Mouse (Mus musculus) naive thymus-derived CD4-positive, alpha-beta T cell, adult 2 months (primary cell): Measurements from ENCODE around the gene Klhl7.
"Not testable (repeated sequence)": the region's sequence is repeated elsewhere in the genome, so short reads cannot be mapped to it uniquely, and the experiment has no call there.

Experiments
- DNase-seq: peaks from one replicate; pipeline ENCODE4 v3.0.0-alpha.2; 2011; ENCODE audit warnings: low read depth

Gene Klhl7

GRCm38 (mm10) chr5:24095393-24095792, 5.0 kb upstream of the Klhl7 start:
- no peak for DNase-seq

- no peak for DNase-seq
Measured at GRCm38 (mm10) chr5:24095881-24096280, 4.5 kb upstream of the Klhl7 start.

DNA sequence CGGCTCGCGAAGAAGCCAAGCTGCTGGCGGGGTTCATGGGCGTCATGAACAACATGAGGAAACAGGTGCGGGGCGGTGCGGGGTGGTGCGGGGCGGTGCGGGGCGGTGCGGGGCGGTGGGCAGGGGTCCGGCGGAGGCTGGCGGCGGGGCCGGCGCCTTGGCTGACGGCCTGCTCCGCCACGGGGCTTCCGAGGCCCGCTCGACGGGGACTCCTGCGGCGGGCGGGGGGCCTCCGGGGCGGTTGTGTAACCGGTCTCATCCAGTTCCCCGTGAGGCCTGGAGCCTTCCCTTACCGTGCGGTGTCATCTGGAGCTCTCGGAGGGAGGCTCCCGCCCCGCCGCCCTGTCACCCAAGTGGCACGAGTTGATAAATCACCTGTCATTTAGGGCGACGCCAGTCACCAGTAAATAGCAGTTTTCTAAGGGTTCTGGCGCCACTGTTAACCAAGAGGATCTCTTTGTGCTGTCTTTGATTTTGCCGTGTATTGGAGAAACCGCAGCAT, 456 bp downstream of the Klhl7 start:
- DNase-seq = peak; percentile 69

GRCm38 (mm10) chr5:24101446-24102140, 1.2 kb downstream of the Klhl7 start:
- no peak for DNase-seq

DNA sequence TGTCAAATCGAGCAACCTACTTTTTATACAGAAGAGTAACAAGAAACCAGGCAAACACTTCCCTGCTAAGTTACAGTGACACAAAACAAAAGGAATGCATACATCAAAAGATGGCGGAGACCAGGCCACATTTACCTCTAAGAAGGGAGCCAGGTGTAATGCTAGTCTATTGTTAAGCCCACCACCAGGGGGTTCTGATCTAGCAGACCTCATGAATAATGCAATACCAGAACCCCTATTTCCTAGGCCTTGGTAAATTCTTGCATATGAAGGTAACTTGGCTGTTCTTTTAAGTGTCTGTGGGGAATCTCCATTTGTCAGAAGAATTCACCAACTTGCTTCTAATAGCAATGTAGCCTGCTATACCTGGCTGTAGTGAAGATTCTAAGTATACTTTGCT, 2.8 kb downstream of the Klhl7 start:
- not testable (repeated sequence) for DNase-seq

GRCm38 (mm10) chr5:24103841-24104240, 3.4 kb downstream of the Klhl7 start:
- DNase-seq = no peak

DNA sequence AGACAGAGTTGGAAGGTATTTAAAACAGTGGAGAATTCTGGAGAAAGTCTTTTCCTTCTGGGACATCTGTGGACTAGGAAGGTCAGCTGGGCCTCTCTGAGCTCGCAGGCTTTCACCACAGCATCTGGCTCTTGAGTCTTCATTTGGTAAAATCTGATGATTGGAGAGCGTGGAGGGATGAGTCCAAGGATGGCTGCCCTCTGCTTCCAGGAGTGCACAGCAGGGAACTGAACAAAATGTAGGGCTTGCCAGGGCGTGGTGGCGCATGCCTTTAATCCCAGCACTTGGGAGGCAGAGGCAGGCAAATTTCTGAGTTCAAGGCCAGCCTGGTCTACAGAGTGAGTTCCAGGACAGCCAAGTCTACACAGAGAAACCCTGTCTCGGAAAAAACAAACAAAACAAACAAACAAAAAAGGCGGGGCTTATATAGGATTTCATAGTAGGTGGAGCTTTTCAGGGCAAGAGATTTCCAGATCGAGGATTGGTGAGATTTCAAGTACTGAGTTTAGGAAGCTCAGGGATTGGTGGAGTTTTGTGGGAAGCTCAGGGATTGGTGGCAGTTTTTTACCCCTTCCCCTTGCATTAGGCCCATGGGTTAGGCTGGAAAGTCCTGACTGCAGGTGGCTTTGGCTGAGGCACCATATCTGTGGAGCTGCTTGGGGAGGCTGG, 6.8 kb downstream of the Klhl7 start:
- DNase-seq = no peak

GRCm38 (mm10) chr5:24107740-24108098, 7.3 kb downstream of the Klhl7 start:
- no peak for DNase-seq

DNA sequence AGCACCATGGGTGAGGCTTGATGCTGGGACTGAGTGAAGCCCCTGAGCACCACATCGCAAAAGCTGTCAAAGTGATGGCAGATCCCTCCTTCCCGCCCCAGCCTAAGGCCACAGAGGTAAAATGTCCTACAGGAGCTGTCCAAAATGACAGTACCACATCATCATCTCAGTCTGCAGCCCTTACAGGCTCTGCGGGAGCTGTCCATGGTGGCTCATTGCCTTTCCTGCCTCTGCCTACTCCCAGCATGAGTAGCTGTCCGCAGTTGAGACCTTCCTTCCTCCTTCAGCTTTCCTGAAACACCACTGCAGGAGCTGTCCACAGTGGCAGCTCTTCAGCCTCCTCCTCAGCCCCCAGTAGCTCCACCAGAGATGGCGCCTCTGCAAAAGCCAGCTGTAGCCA, 9.7 kb downstream of the Klhl7 start:
- DNase-seq = no peak

DNA sequence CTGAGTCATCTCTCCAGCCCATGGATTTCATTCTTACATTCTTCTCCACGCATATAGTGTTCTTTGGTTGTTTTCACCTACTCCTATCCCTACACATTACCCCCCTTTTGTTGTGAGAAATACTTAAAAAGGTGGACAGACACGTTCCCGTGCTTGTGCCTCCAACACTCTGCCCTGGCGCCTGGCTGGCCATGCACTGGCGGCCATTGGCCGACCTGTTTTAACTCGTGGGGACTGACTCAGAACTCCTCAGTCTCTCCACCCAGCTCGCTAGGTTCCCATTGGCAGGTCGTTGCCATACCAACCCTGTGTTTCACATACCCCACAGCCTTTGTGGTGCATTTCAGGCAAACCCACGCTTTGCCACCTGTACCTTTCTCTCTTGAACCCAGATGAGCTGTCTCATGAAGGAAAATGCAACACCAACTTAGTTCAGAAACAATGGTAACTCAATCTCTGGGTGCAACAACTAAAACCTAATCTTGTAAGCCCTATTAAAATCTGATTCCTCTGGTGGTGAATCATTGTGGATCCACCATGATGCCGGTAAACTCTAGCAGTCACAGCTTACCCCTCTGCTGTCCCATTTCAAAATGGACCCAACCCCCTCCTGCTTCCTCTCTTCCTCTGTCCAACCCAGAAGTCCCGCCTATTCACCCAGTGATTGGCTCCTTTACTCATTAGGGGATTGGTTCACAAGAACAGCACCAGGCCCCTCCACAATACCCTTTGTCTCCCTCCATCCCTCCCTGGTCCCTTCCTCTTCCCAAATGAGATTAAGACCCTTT, 11.9 kb downstream of the Klhl7 start:
- DNase-seq = no peak

GRCm38 (mm10) chr5:24122221-24122620, 21.8 kb downstream of the Klhl7 start:
- no peak for DNase-seq

DNA sequence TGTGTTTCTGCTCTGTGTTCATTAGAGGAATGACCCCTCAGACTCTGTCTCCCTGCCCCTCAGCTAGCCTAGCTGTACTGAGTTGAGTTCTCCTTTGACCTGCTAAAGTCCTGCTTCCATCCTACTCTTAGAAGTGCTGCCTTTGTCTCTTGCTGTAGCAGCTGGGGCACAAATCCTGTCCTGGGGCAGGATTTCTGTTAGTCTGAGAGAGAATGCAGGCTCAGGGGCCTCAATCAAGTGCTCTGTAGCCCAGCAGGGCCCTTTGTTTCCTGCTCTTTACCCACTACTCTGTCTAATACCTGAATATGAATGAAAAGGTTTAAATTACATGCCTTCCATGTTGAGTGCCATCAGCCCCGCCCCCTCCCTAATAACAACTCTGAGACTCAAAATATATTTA, 23.8 kb downstream of the Klhl7 start:
- DNase-seq = no peak

DNA sequence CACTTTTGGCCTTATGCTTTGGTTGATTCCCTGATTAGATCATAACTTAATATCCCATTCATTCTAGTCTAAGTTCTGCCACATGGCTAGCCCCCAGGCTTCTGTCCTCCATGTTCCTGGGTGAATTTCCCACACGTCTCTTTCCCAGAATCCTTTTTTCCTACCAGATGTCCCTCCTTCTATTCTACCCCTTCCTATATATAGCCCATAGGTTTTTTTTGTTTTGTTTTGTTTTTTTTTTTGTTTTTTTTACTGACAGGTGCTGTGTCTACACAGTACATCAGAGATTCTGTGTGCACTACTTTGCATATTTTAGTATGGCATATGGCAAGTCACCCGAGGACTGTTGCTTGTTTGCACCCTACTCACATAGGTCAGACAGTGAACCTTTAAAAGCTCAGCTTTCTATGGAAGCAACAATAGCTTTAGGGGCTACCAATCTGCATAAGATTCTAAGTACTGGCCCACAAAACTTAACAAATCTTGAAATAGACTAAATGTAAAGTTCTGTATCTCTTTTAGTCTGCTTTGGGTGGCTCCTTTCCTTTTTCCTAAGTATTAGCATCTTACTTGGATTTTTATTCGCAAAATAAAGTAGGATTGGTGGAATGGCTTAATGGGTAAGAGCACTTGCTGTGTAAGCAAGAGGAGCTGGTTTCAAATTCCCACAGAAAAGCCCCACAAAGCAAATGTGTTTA, 24.3 kb downstream of the Klhl7 start:
- no peak for DNase-seq

DNA sequence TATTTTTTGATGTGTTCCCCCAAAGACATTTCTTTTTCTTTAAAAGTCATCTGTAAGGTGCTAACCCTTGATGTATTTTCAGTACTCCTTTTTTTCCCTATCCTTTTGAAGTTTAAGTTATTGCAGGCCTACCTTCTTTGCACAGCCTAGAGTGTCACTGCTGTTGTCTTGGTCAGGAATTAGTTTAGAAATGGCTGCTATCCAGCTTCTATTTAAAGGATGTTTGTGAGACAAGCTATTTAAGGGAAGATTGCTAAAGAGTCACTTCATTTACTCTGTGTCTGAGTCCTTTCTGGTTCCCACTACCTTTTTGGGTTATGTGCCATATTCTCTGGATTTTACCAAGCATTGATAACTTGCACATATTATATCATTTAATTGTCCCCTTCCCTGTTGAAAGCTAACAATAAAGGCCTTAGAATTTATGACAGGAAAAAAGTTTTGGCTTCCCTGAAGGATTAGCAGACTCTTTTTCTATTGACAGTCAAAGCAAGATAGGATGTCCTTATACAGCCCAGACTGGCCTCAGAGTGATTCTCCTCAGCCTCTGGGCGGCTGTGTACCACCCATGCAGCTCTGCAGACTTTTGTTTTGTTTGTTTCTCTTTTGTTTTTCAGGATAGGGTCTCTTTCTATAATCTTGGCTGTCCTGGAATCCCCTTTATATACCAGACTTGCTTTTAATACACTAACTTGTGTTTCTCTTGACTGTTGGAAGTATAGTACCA, 25.7 kb downstream of the Klhl7 start:
- DNase-seq = no peak

- DNase-seq = no peak
Measured at GRCm38 (mm10) chr5:24126967-24127366, 26.6 kb downstream of the Klhl7 start.

GRCm38 (mm10) chr5:24146964-24147363, 46.6 kb downstream of the Klhl7 start:
- no peak for DNase-seq

- DNase-seq = no peak
Measured at GRCm38 (mm10) chr5:24152199-24152598, 51.8 kb downstream of the Klhl7 start.

- DNase-seq = no peak
Measured at GRCm38 (mm10) chr5:24156774-24157173, 56.4 kb downstream of the Klhl7 start.

DNA sequence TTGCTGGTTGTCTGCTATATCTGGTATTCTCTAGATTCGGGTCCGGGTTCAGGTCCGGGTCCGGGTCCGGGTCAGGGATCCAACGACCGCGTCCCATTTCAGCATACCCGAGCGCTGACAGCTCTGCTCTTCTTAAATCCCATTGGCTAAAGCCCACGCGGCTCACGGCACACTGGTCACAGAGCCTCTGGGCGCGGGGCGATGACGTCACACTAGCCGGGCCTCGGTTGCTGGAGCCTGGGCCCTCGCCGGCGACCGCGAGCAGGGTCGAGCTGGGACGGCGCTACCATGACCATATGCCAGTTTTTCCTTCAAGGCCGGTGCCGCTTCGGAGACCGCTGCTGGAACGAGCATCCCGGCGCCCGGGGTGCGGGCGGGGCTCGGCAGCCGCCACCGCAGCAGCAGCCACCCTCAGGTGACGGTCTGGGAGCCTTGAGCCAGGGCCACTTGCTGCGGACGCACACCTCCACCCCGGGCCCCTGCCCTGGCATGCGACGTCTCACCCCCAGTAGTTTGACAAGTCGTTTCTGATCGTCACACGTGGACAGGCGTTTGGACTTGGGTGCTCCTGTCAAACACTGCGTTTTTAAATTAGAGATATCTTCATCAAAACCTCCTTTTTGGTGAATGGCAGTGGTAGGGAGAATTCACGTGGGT, 64.5 kb downstream of the Klhl7 start, which contains the start of gene Nupl2:
TSS of gene Nupl2 (plus strand) at position 175 of the 657 bp plus-strand sequence.
- DNase-seq = peak; percentile 91

DNA sequence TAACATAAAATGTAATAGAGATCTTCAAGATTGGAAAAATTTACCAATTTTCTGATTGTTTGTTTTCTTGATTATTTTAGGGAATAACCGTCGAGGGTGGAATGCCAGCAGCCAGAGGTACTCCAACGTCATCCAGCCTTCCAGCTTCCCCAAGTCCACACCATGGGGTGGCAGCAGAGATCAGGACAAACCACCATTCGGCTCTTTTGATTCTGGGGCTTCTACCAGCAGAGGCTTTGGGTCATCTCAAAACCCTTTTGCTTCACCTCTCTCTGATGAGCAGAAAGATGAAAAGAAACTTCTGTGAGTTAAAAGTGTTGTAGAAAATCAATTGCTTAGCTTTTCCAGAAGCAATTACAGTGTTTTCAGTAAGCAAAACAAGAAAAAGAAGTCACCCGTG, 66.9 kb downstream of the Klhl7 start:
- DNase-seq = no peak

DNA sequence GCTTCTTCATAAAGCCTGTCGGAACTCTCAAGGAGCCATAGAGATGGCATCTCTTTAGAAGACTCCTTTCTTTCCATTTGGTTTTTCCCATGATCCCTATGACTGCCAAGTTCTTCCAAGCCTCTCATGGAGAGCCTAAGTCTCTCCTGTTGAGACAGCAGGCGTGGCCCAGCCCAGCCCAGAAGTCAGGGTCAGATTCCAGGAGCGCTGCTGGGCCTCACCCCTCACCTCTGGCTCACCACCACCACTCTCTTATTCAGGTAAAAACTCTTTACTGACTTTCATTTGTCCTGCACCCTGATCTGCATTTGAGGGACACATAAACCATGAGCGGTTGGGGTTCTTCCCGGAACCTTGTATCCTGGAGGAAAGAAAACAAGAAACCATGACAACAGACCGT, 69.5 kb downstream of the Klhl7 start:
- DNase-seq = no peak
